In the genomic region with DNA sequence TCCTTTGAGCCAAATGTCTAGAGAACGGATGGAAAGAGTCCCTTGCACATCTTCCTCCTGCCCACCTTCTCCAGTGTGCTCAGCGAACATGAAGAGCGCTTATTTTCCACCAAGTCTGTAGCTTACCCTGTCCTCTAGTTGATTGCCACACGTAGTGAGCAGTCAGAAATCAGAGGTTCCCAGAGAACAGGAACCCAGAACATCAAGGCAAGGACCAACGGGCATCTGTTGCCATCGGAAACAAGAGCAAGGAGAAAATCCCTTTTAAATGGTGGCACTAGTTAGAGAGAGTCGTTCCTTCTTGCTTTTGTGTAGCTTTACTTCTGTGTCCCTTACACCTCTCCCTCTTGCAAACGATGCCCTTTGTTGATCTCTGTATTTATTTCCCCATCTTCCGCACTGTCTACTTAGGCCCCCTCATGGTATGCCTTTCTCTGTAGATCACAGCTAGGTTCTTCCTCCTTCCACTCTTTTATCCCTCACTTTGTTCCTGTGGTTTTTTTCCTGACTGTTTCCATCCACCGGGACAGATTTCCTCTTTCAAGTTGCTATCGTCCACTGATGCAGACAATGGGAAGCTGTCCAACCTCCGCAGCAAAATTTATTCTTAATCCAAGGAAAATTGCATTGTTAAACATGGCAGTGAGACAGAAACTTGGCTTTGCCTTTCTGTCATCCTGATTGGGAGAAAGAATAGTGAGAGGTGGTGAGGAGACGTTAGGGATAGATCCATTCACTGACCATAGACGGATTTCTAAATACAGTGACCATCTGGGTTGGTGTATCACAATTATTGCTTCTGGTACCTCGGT, we compare ENCODE assay signal across 8 mouse cellular contexts. TPM values are rescaled to one million over a fixed set of nuclear protein-coding genes. Genes with fewer than 3 reads are reported as not detected.
DNase-seq lines count a peak whose midpoint lies in the region; ATAC-seq and TF ChIP-seq lines count a peak whose summit lies in the region.

No protein-coding gene starts in this region.

- H3K9me3 ChIP-seq in kidney, postnatal 0 days (replicated peaks; ENCODE audit: low read length) = no peaks in the 10 kb centered on the region
- no peaks in the 10 kb centered on the region for H3K9me3 ChIP-seq in embryonic facial prominence, embryonic 15.5 days (replicated peaks)
- H3K9me3 ChIP-seq in limb, embryonic 10.5 days (replicated peaks) = no peaks in the 10 kb centered on the region

- WGBS in kidney, postnatal 0 days = 49% methylated on average over 15 of the region's 15 CpGs
- 54% methylated on average over 15 of the region's 15 CpGs for WGBS in kidney, adult 2 months
- WGBS in embryonic facial prominence, embryonic 15.5 days = 52% methylated on average over 15 of the region's 15 CpGs
- WGBS in limb, embryonic 10.5 days = 53% methylated on average over 15 of the region's 15 CpGs
- WGBS in small intestine, adult 2 months = 55% methylated on average over 15 of the region's 15 CpGs

- peaks cover 21% of the 10 kb centered on the region for H3K4me1 ChIP-seq in kidney, postnatal 0 days (replicated peaks; ENCODE audit: insufficient read depth, low read length)
- H3K4me1 ChIP-seq in kidney, adult 2 months (ENCODE audit: control insufficient read depth, insufficient read depth, low read length) = peaks cover 13% of the 10 kb centered on the region; the same call in 1 of the 2 replicates
- H3K4me1 ChIP-seq in embryonic facial prominence, embryonic 15.5 days = peaks cover 46% of the 10 kb centered on the region
- peaks cover 44% of the 10 kb centered on the region for H3K4me1 ChIP-seq in limb, embryonic 10.5 days
- peaks cover 6% of the 10 kb centered on the region for H3K4me1 ChIP-seq in small intestine, adult 2 months (ENCODE audit: control insufficient read depth, insufficient read depth, insufficient read length, low read length)

- H3K4me2 ChIP-seq in kidney, postnatal 0 days (ENCODE audit: low read length) = peak overlapping the region; percentile 93
- peak overlapping the region; percentile 89 for H3K4me2 ChIP-seq in embryonic facial prominence, embryonic 15.5 days (replicated peaks)

- peak overlapping the region; percentile 66; the same call in 1 of the 2 replicates for H3K4me3 ChIP-seq in kidney, postnatal 0 days (replicated peaks; ENCODE audit: low read depth, low read length)
- no peak overlapping the region for H3K4me3 ChIP-seq in kidney, adult 2 months (ENCODE audit: insufficient read depth, low read depth, low read length)
- peak overlapping the region; percentile 89 for H3K4me3 ChIP-seq in embryonic facial prominence, embryonic 15.5 days (replicated peaks)
- peak overlapping the region; percentile 89 for H3K4me3 ChIP-seq in limb, embryonic 10.5 days
- peak overlapping the region; percentile 79; the same call in 1 of the 2 replicates for H3K4me3 ChIP-seq in small intestine, adult 2 months (ENCODE audit: low read depth, low read length)

- H3K27ac ChIP-seq in kidney, postnatal 0 days = no peak overlapping the region
- no peak overlapping the region for H3K27ac ChIP-seq in kidney, adult 2 months (ENCODE audit: insufficient read depth, low read depth, low read length)
- peak overlapping the region; percentile 22; the same call in 1 of the 2 replicates for H3K27ac ChIP-seq in embryonic facial prominence, embryonic 15.5 days (replicated peaks)
- H3K27ac ChIP-seq in limb, embryonic 10.5 days = peak overlapping the region; percentile 99; the same call in 1 of the 2 replicates
- no peak overlapping the region for H3K27ac ChIP-seq in small intestine, adult 2 months (ENCODE audit: insufficient read depth, low read depth, low read length)

- H3K9ac ChIP-seq in kidney, postnatal 0 days (ENCODE audit: low read depth, low read length) = no peak overlapping the region
- no peak overlapping the region for H3K9ac ChIP-seq in embryonic facial prominence, embryonic 15.5 days

- TF ChIP-seq CTCF in kidney, postnatal 0 days (IDR thresholded peaks at IDR 0.05; ENCODE audit: low read depth) = no peak
- TF ChIP-seq CTCF in kidney, adult 2 months (conservative IDR thresholded peaks at IDR 0.05; ENCODE audit: insufficient read depth, insufficient read length, low read depth, low read length) = no peak
- no peak for TF ChIP-seq CTCF in small intestine, adult 2 months (IDR thresholded peaks at IDR 0.05; ENCODE audit: extremely low read depth, insufficient read length, insufficient replicate concordance, low read depth, low read length)

- H3K36me3 ChIP-seq in kidney, postnatal 0 days (ENCODE audit: insufficient read depth, low read length) = peaks cover 4% of the 10 kb centered on the region; the same call in 1 of the 2 replicates
- H3K36me3 ChIP-seq in kidney, adult 2 months (ENCODE audit: control insufficient read depth, insufficient read depth, low read length) = no peaks in the 10 kb centered on the region
- H3K36me3 ChIP-seq in embryonic facial prominence, embryonic 15.5 days = peaks cover 9% of the 10 kb centered on the region
- H3K36me3 ChIP-seq in limb, embryonic 10.5 days = peaks cover 32% of the 10 kb centered on the region
- H3K36me3 ChIP-seq in small intestine, adult 2 months (ENCODE audit: control insufficient read depth, insufficient read depth, low read length) = peaks cover 7% of the 10 kb centered on the region

- no peak for ATAC-seq in kidney, postnatal 0 days (replicated peaks; ENCODE audit: low FRiP score, low read depth)
- no peak for ATAC-seq in embryonic facial prominence, embryonic 15.5 days (ENCODE audit: insufficient number of reproducible peaks, low FRiP score, low TSS enrichment, low read depth)
- no peak for ATAC-seq in CD4-positive, CD25-positive, alpha-beta regulatory T cell, adult 4 months

- TF ChIP-seq POLR2A in kidney, adult 2 months (IDR thresholded peaks at IDR 0.05; ENCODE audit: low read depth, low read length) = no peak
- TF ChIP-seq POLR2A in small intestine, adult 2 months (IDR thresholded peaks at IDR 0.05; ENCODE audit: low read depth, low read length) = no peak

- no peaks in the 10 kb centered on the region for H3K27me3 ChIP-seq in kidney, postnatal 0 days (ENCODE audit: insufficient read depth, low read length)
- H3K27me3 ChIP-seq in kidney, adult 2 months (replicated peaks; ENCODE audit: control insufficient read depth, insufficient read depth, low read length) = no peaks in the 10 kb centered on the region
- no peaks in the 10 kb centered on the region for H3K27me3 ChIP-seq in embryonic facial prominence, embryonic 15.5 days
- no peaks in the 10 kb centered on the region for H3K27me3 ChIP-seq in limb, embryonic 10.5 days (ENCODE audit: low read depth, poor library complexity, severe bottlenecking)
- H3K27me3 ChIP-seq in small intestine, adult 2 months (ENCODE audit: control insufficient read depth, insufficient read depth, low read length) = no peaks in the 10 kb centered on the region

- DNase-seq in kidney, postnatal 0 days (ENCODE audit: low spot score) = no peak
- no peak for DNase-seq in kidney, adult 2 months
- DNase-seq in limb, embryonic 10.5 days (ENCODE audit: low spot score) = no peak
- DNase-seq in layer of hippocampus, adult 8-10 months (ENCODE audit: low spot score in 2 of 2) = no peak
- no peak for DNase-seq in left cerebral cortex, adult 11 months (ENCODE audit: low spot score)

RNA-seq across cellular contexts. Expression of a gene that starts 1.4 kb away (rescaled TPM):
- 504 and 541 TPM in 2 replicates for polyA plus RNA-seq in kidney, postnatal 0 days (2015; fragmentation: Nextera tagmentation; extraction: Ambion mirVana)
- 397 and 399 TPM in 2 replicates for polyA plus RNA-seq in kidney, adult 2 months (2012; rRNA removed)
- 440 and 475 TPM in 2 replicates for polyA plus RNA-seq in embryonic facial prominence, embryonic 15.5 days (2015; fragmentation: Nextera tagmentation; extraction: Ambion mirVana)
- 626 and 675 TPM in 2 replicates for polyA plus RNA-seq in limb, embryonic 10.5 days (2016; fragmentation: Nextera tagmentation; extraction: Ambion mirVana)
- 164 and 330 TPM in 2 replicates for polyA plus RNA-seq in small intestine, adult 2 months (2012; rRNA removed)
- 100 to 1,000 TPM; 453 to 558 TPM for polyA plus RNA-seq in CD4-positive, CD25-positive, alpha-beta regulatory T cell, adult 4 months (2017; shearing (Covaris generic))
- 100 to 1,000 TPM; 121 to 145 (median 133) TPM for total RNA-seq in layer of hippocampus, adult 8-10 months (2022)

RNA-seq across cellular contexts. Expression of a gene that starts 1.5 kb away (rescaled TPM):
- polyA plus RNA-seq in kidney, postnatal 0 days (2015; fragmentation: Nextera tagmentation; extraction: Ambion mirVana) = 10.4 and 11.4 TPM in 2 replicates
- polyA plus RNA-seq in kidney, adult 2 months (2012; rRNA removed) = 53.9 and 56.5 TPM in 2 replicates
- polyA plus RNA-seq in embryonic facial prominence, embryonic 15.5 days (2015; fragmentation: Nextera tagmentation; extraction: Ambion mirVana) = 12.0 and 12.6 TPM in 2 replicates
- polyA plus RNA-seq in limb, embryonic 10.5 days (2016; fragmentation: Nextera tagmentation; extraction: Ambion mirVana) = 21.0 and 21.5 TPM in 2 replicates
- 25.9 and 77.9 TPM in 2 replicates for polyA plus RNA-seq in small intestine, adult 2 months (2012; rRNA removed)
- polyA plus RNA-seq in CD4-positive, CD25-positive, alpha-beta regulatory T cell, adult 4 months (2017; shearing (Covaris generic)) = 1 to 10 TPM; 2.9 to 4.6 TPM
- 10 to 100 TPM; 23.9 to 35.3 (median 29.0) TPM for total RNA-seq in layer of hippocampus, adult 8-10 months (2022)

RNA-seq across cellular contexts. Expression of a gene that starts 16.2 kb away (rescaled TPM):
- polyA plus RNA-seq in kidney, postnatal 0 days (2015; fragmentation: Nextera tagmentation; extraction: Ambion mirVana) = 69.2 and 70.9 TPM in 2 replicates
- polyA plus RNA-seq in kidney, adult 2 months (2012; rRNA removed) = 139 and 149 TPM in 2 replicates
- polyA plus RNA-seq in embryonic facial prominence, embryonic 15.5 days (2015; fragmentation: Nextera tagmentation; extraction: Ambion mirVana) = 30.7 and 32.7 TPM in 2 replicates
- polyA plus RNA-seq in limb, embryonic 10.5 days (2016; fragmentation: Nextera tagmentation; extraction: Ambion mirVana) = 9.4 and 15.3 TPM in 2 replicates
- polyA plus RNA-seq in small intestine, adult 2 months (2012; rRNA removed) = 112 and 249 TPM in 2 replicates
- 10 to 100 TPM; 63.5 to 80.3 TPM for polyA plus RNA-seq in CD4-positive, CD25-positive, alpha-beta regulatory T cell, adult 4 months (2017; shearing (Covaris generic))
- total RNA-seq in layer of hippocampus, adult 8-10 months (2022) = 10 to 100 TPM; 45.2 to 60.0 (median 56.7) TPM

RNA-seq across cellular contexts. Expression of a gene that starts 38.6 kb away (rescaled TPM):
- polyA plus RNA-seq in kidney, postnatal 0 days (2015; fragmentation: Nextera tagmentation; extraction: Ambion mirVana) = 2.3 TPM in 2 replicates
- polyA plus RNA-seq in kidney, adult 2 months (2012; rRNA removed) = 36.6 and 40.4 TPM in 2 replicates
- polyA plus RNA-seq in embryonic facial prominence, embryonic 15.5 days (2015; fragmentation: Nextera tagmentation; extraction: Ambion mirVana) = 2.6 and 3.2 TPM in 2 replicates
- 2.5 TPM in 2 replicates for polyA plus RNA-seq in limb, embryonic 10.5 days (2016; fragmentation: Nextera tagmentation; extraction: Ambion mirVana)
- polyA plus RNA-seq in small intestine, adult 2 months (2012; rRNA removed) = 18.4 and 38.6 TPM in 2 replicates
- polyA plus RNA-seq in CD4-positive, CD25-positive, alpha-beta regulatory T cell, adult 4 months (2017; shearing (Covaris generic)) = 10 to 100 TPM in 1 of 2 experiments, 1 to 10 TPM in 1; 8.0 to 14.1 TPM
- total RNA-seq in layer of hippocampus, adult 8-10 months (2022) = 100 to 1,000 TPM; 110 to 149 (median 126) TPM

RNA-seq across cellular contexts. Expression of a gene that starts 42.7 kb away (rescaled TPM):
- polyA plus RNA-seq in kidney, postnatal 0 days (2015; fragmentation: Nextera tagmentation; extraction: Ambion mirVana) = 1.5 TPM in 2 replicates
- 9.2 and 10.6 TPM in 2 replicates for polyA plus RNA-seq in kidney, adult 2 months (2012; rRNA removed)
- polyA plus RNA-seq in embryonic facial prominence, embryonic 15.5 days (2015; fragmentation: Nextera tagmentation; extraction: Ambion mirVana) = 1.7 and 2.0 TPM in 2 replicates
- 1.6 and 1.9 TPM in 2 replicates for polyA plus RNA-seq in limb, embryonic 10.5 days (2016; fragmentation: Nextera tagmentation; extraction: Ambion mirVana)
- 2.0 and 3.4 TPM in 2 replicates for polyA plus RNA-seq in small intestine, adult 2 months (2012; rRNA removed)
- polyA plus RNA-seq in CD4-positive, CD25-positive, alpha-beta regulatory T cell, adult 4 months (2017; shearing (Covaris generic)) = 1 to 10 TPM; 1.4 to 2.2 TPM
- 100 to 1,000 TPM in 3 of 4 experiments, 10 to 100 TPM in 1; 97.5 to 127 (median 109) TPM for total RNA-seq in layer of hippocampus, adult 8-10 months (2022)

Comparison
In these comparisons a context has a peak if more than half of its experiments do, and no peak if none do; other contexts are left out.
1. H3K27ac ChIP-seq: peak in embryonic facial prominence, embryonic 15.5 days (single experiment) and limb, embryonic 10.5 days (single experiment); none in kidney, postnatal 0 days (single experiment), kidney, adult 2 months (single experiment) and small intestine, adult 2 months (single experiment).